Mouse (Mus musculus) kidney, embryonic 15.5 days (tissue): ENCODE results near the gene Pawr. TPM values are rescaled to one million over a fixed set of nuclear protein-coding genes. Genes with fewer than 3 reads are reported as not detected.
"Not testable (repeated sequence)": the region's sequence is repeated elsewhere in the genome, so short reads cannot be mapped to it uniquely, and the experiment has no call there.

Source experiments
- ATAC-seq: fragments of 200-750 bp; cut with Nextera tagmentation; replicated peaks from 2 replicates; pipeline ENCODE4 v1.8.0; 2017; ENCODE audit warnings: moderate TSS enrichment; ENCODE audit not compliant: low FRiP score
- H3K27ac ChIP-seq: fragments of 300-500 bp; sonication (generic); 2 replicates; pipeline ENCODE4 v1.5.1; 2015; ENCODE audit warnings: mild to moderate bottlenecking, inconsistent platforms
- H3K27me3 ChIP-seq: fragments of 300-500 bp; sonication (generic); 2 replicates; pipeline ENCODE4 v1.6.1; 2015; ENCODE audit warnings: inconsistent platforms
- H3K36me3 ChIP-seq: fragments of 300-500 bp; sonication (generic); 2 replicates; pipeline ENCODE4 v1.6.1; 2015; ENCODE audit warnings: inconsistent platforms
- H3K4me1 ChIP-seq: fragments of 300-500 bp; sonication (generic); 2 replicates; pipeline ENCODE4 v1.6.1; 2015; ENCODE audit warnings: inconsistent platforms
- H3K4me2 ChIP-seq: fragments of 300-500 bp; sonication (generic); 2 replicates; pipeline ENCODE4 v1.6.1; 2015; ENCODE audit warnings: moderate library complexity, mild to moderate bottlenecking, inconsistent platforms
- H3K4me3 ChIP-seq: fragments of 300-500 bp; sonication (generic); replicated peaks from 2 replicates; pipeline ENCODE4 v1.5.1; 2015; ENCODE audit warnings: mild to moderate bottlenecking, inconsistent platforms
- H3K9ac ChIP-seq: fragments of 300-500 bp; sonication (generic); 2 replicates; pipeline ENCODE4 v1.6.1; 2015; ENCODE audit warnings: mild to moderate bottlenecking, inconsistent platforms
- H3K9me3 ChIP-seq: fragments of 300-500 bp; sonication (generic); replicated peaks from 2 replicates; pipeline ENCODE4 v1.6.1; 2016; ENCODE audit warnings: inconsistent platforms
- WGBS: fragments of 180-500 bp; shearing (Covaris S2); methylation state at CpG from one replicate; pipeline ENCODE4 v1.1.7; 2015; ENCODE audit warnings: mixed read lengths; 5-methylcytosine and 5-hydroxymethylcytosine counted together
- polyA plus RNA-seq: library from polyadenylated mRNA; unstranded; fragments of >200 nt; fragmentation: Nextera tagmentation; extraction: Ambion mirVana; gene quantifications from 2 replicates; pipeline ENCODE4 v1.2.1, GENCODE M21; 2015

Pawr gene
- polyA plus RNA-seq, 1 experiment from 2014 or later = 17.5 TPM

GRCm38 (mm10) chr10:108430553-108430952 lies 98.6 kb downstream of the Pawr start:
- H3K36me3 ChIP-seq = no peaks in the 10 kb centered on the region
- no peak overlapping the region for H3K4me2 ChIP-seq
- no peaks in the 10 kb centered on the region for H3K27me3 ChIP-seq
- no peak overlapping the region for H3K27ac ChIP-seq
- H3K9ac ChIP-seq = no peak overlapping the region
- ATAC-seq = no peak
- 88% methylated on average over 10 of the region's 10 CpGs for WGBS
- H3K4me1 ChIP-seq = peaks cover 20% of the 10 kb centered on the region
- no peak overlapping the region for H3K4me3 ChIP-seq
- H3K9me3 ChIP-seq = no peaks in the 10 kb centered on the region

GRCm38 (mm10) chr10:108432194-108432593 lies 100.3 kb downstream of the Pawr start:
- Histone ChIP-seq H3K9me3 (no peaks in the 10 kb centered on the region), H3K36me3 (no peaks in the 10 kb centered on the region), H3K27ac (no peak overlapping the region), H3K4me1 (peaks cover 34% of the 10 kb centered on the region), H3K27me3 (no peaks in the 10 kb centered on the region), H3K4me2 (no peak overlapping the region), H3K9ac (no peak overlapping the region), H3K4me3 (no peak overlapping the region)
- WGBS = 45% methylated on average over 10 of the region's 10 CpGs
- ATAC-seq = no peak

- ATAC-seq = peak; percentile 61
- H3K4me2 ChIP-seq = peak overlapping the region; percentile 47
Observed at GRCm38 (mm10) chr10:108433976-108434375, 102.1 kb downstream of the Pawr start.

DNA sequence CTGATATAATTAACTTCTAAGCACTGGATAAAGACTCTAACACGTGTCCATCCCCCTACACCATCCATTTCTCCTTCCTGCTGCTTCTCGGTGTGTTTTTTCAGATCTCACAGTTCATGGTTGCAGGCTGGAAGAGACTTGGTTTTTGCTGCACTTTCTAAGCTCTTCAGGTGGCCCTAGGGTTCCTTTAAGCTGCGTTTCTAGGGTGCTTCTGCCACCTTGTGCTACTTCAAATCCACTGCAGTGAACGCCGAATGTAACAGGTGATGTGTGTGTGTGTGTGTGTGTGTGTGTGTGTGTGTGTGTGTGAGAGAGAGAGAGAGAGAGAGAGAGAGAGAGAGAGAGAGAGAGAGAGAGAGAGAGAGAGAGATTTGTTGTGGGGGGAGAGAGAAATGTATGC lies 103.7 kb downstream of the Pawr start:
- H3K4me2 ChIP-seq = no peak overlapping the region

More at GRCm38 (mm10) chr10:108433976-108434375, 102.1 kb downstream of the Pawr start:
- 9% methylated on average over 15 of the region's 15 CpGs for WGBS
- Histone ChIP-seq H3K36me3 (no peaks in the 10 kb centered on the region), H3K4me1 (peaks cover 42% of the 10 kb centered on the region), H3K27me3 (no peaks in the 10 kb centered on the region), H3K9me3 (no peaks in the 10 kb centered on the region), H3K27ac (peak overlapping the region; percentile 75), H3K9ac (no peak overlapping the region), H3K4me3 (no peak overlapping the region)

DNA sequence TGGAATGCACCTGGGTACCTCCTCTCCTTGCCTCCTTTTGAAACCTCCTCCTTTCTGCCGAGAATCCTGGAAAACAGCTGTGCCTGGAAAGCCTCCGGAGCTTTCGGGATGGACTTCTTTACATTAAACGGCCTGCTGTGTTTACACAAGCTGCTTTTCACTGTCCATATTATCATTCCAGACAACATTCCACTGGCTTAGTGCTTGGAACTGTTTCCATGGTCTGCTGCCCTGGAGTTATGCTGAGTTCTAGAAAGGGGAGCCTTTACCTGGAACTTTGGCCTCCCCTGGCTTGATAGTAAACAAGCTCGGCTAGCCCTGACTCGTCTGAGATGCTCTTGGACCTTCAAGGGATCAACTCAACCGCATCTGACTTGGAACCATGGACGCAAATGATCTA lies 104.4 kb downstream of the Pawr start:
- no peaks in the 10 kb centered on the region for H3K36me3 ChIP-seq
- no peak overlapping the region for H3K4me3 ChIP-seq
- peak; percentile 78 for ATAC-seq
- no peak overlapping the region for H3K9ac ChIP-seq
- no peaks in the 10 kb centered on the region for H3K9me3 ChIP-seq
- H3K27ac ChIP-seq = peak overlapping the region; percentile 76
- H3K4me1 ChIP-seq = peaks cover 42% of the 10 kb centered on the region
- no peaks in the 10 kb centered on the region for H3K27me3 ChIP-seq
- 23% methylated on average over 8 of the region's 8 CpGs for WGBS
- no peak overlapping the region for H3K4me2 ChIP-seq

More for the DNA sequence above, 103.7 kb downstream of the Pawr start:
- Histone ChIP-seq H3K27me3 (no peaks in the 10 kb centered on the region), H3K9ac (no peak overlapping the region), H3K36me3 (no peaks in the 10 kb centered on the region), H3K27ac (no peak overlapping the region), H3K4me3 (no peak overlapping the region), H3K9me3 (no peaks in the 10 kb centered on the region), H3K4me1 (peaks cover 42% of the 10 kb centered on the region)
- 17% methylated on average over 5 of the region's 5 CpGs for WGBS
- ATAC-seq = 0 out of 2 replicates have a peak, but pooled peaks have one; percentile 6

GRCm38 (mm10) chr10:108440251-108440650 lies 108.3 kb downstream of the Pawr start:
- ATAC-seq, H3K27me3 ChIP-seq, H3K9me3 ChIP-seq, H3K27ac ChIP-seq, H3K36me3 ChIP-seq, H3K4me3 ChIP-seq, H3K9ac ChIP-seq, H3K4me2 ChIP-seq: not testable (repeated sequence)
- H3K4me1 ChIP-seq = peaks cover 38% of the 10 kb centered on the region
- 87% methylated on average over 5 of the region's 5 CpGs for WGBS

- 55% methylated on average over 19 of the region's 19 CpGs for WGBS
- ATAC-seq = no peak; the same call in 1 of the 2 replicates
- Histone ChIP-seq H3K27ac (peak overlapping the region; percentile 83), H3K27me3 (no peaks in the 10 kb centered on the region), H3K4me1 (peaks cover 37% of the 10 kb centered on the region), H3K36me3 (no peaks in the 10 kb centered on the region), H3K4me2 (peak overlapping the region; percentile 24; the same call in 1 of the 2 replicates), H3K9ac (no peak overlapping the region), H3K9me3 (no peaks in the 10 kb centered on the region), H3K4me3 (no peak overlapping the region)
Observed at GRCm38 (mm10) chr10:108443931-108444876, 112.3 kb downstream of the Pawr start.

DNA sequence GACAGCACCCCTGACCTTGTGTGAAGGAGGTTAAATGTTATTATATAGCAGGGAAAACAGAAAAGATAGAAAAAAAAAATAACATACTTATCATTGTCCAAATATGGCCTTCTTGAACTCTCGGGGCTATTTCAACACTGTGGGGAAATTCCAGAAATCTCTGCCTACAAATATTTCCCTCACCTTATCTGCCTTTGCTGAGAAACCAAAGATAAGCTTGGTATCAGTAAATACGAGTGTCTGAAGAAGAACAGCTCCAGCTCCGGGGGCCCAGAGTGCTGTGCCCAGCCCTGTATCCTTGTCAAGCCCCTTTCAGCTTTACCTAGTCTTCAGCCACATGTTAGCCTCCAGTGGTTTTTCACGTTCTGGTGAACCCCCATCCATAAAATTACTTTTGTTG lies 113.2 kb downstream of the Pawr start:
- H3K9ac ChIP-seq = no peak overlapping the region
- no peak for ATAC-seq
- H3K4me2 ChIP-seq = no peak overlapping the region
- no peaks in the 10 kb centered on the region for H3K9me3 ChIP-seq
- peak overlapping the region; percentile 83 for H3K27ac ChIP-seq
- 46% methylated on average over 4 of the region's 4 CpGs for WGBS
- no peaks in the 10 kb centered on the region for H3K27me3 ChIP-seq
- no peak overlapping the region for H3K4me3 ChIP-seq
- H3K4me1 ChIP-seq = peaks cover 37% of the 10 kb centered on the region
- no peaks in the 10 kb centered on the region for H3K36me3 ChIP-seq

DNA sequence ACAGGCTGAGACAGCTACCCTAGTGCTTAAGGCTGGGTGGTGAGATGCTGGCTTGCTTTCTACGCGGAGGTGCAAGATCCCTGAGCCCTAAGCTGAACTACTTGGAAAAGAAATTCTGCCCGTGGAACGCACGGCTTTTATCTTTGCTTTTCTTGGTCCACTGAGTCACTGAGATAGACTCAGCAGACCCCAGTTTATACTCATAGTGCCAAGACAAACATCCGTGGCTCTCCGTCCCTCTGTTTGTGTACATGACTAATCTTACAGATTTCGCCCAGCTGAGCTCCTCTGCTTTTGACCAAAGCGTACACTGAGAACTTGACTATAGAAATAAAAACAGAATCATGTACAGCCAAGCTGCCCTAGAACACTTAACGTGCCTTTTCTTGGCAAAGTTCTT lies 113.7 kb downstream of the Pawr start:
- peak overlapping the region; percentile 83 for H3K27ac ChIP-seq

DNA sequence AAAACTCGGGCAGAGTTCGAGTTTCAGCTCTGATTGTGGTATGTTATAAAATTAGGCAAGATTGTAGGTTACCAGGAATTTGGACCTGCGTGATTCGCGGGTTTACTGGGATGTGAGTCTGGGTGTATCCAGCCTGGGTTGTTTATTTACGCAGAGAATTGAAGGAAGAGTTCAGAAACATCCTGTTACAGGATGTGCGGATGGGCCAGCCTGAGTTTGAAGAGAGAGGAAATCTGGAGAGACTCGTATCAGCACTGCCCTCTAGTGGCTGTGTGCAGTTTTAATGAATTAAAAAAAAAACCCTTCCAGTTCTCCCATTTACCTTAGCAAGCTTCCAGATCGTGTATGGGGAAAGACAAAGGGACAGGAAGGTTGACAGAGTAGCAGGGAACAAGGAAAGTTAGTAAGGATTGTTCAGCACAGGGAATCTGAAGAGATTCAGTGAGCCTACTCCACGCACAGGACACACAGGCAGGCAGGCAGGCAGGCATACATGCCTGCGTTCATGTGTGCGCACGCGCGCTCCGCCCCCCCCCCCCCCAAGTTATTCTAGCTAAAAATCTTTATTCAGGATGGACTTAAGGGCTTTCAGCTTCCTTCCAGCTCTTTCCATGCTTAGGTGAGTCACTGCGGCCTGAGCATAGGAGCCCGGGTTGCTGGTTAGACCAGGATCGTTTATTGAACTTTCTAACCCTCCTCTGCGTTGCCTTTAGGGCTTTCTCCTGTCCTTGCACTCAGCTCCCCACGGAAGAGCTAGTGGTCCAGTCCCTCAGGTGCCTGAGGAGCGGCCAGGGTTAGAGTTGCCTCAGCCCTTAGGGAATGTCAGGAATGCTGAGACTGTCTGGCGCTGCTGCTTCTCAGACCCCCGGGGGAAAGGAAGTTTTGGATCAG lies 114.4 kb downstream of the Pawr start:
- H3K27me3 ChIP-seq = no peaks in the 10 kb centered on the region
- peak overlapping the region; percentile 83 for H3K27ac ChIP-seq
- H3K9me3 ChIP-seq = no peaks in the 10 kb centered on the region
- peak overlapping the region; percentile 42 for H3K4me3 ChIP-seq
- ATAC-seq = peak; percentile 67
- peak overlapping the region; percentile 64 for H3K4me2 ChIP-seq
- peak overlapping the region; percentile 41 for H3K9ac ChIP-seq
- 8% methylated on average over 24 of the region's 24 CpGs for WGBS
- peaks cover 37% of the 10 kb centered on the region for H3K4me1 ChIP-seq
- no peaks in the 10 kb centered on the region for H3K36me3 ChIP-seq

More for the DNA sequence above, 113.7 kb downstream of the Pawr start:
- Histone ChIP-seq H3K27me3 (no peaks in the 10 kb centered on the region), H3K4me1 (peaks cover 37% of the 10 kb centered on the region), H3K9ac (no peak overlapping the region), H3K4me2 (peak overlapping the region; percentile 64), H3K36me3 (no peaks in the 10 kb centered on the region), H3K9me3 (no peaks in the 10 kb centered on the region), H3K4me3 (peak overlapping the region; percentile 42; the same call in 1 of the 2 replicates)
- 41% methylated on average over 10 of the region's 10 CpGs for WGBS
- peak; percentile 44; the same call in 1 of the 2 replicates for ATAC-seq

GRCm38 (mm10) chr10:108447211-108447610 lies 115.3 kb downstream of the Pawr start:
- Histone ChIP-seq H3K27ac (no peak overlapping the region), H3K36me3 (no peaks in the 10 kb centered on the region), H3K27me3 (no peaks in the 10 kb centered on the region), H3K4me2 (no peak overlapping the region), H3K9me3 (no peaks in the 10 kb centered on the region), H3K4me3 (no peak overlapping the region), H3K4me1 (peaks cover 37% of the 10 kb centered on the region), H3K9ac (no peak overlapping the region)
- WGBS = 71% methylated on average over 10 of the region's 10 CpGs
- ATAC-seq = no peak

GRCm38 (mm10) chr10:108448421-108448820 lies 116.5 kb downstream of the Pawr start:
- no peak overlapping the region for H3K4me2 ChIP-seq
- H3K9ac ChIP-seq = no peak overlapping the region
- no peaks in the 10 kb centered on the region for H3K9me3 ChIP-seq
- peaks cover 37% of the 10 kb centered on the region for H3K4me1 ChIP-seq
- no peak overlapping the region for H3K27ac ChIP-seq
- H3K4me3 ChIP-seq = no peak overlapping the region
- ATAC-seq = no peak
- no peaks in the 10 kb centered on the region for H3K36me3 ChIP-seq
- WGBS = 76% methylated on average over 11 of the region's 11 CpGs
- no peaks in the 10 kb centered on the region for H3K27me3 ChIP-seq
